Mouse (Mus musculus) C2C12 (cell line): Measurements from ENCODE around the gene Aifm2. TPM values are rescaled to one million over a fixed set of nuclear protein-coding genes. Genes with fewer than 3 reads are reported as not detected.

ENCODE experiments used
- H3K27me3 ChIP-seq: one replicate; pipeline ENCODE4 v1.6.1; 2011; ENCODE audit not compliant: control insufficient read depth, insufficient read depth, insufficient read length
- H3K36me3 ChIP-seq: one replicate; pipeline ENCODE4 v1.6.1; 2011; ENCODE audit not compliant: control insufficient read depth, insufficient read depth
- H3K4me3 ChIP-seq: one replicate; pipeline ENCODE4 v1.5.1; 2011; ENCODE audit warnings: mild to moderate bottlenecking, control low read depth; ENCODE audit not compliant: poor library complexity, insufficient read depth, severe bottlenecking
- H3K79me2 ChIP-seq: one replicate; pipeline ENCODE4 v1.6.1; 2011; ENCODE audit not compliant: control insufficient read depth, insufficient read depth
- H3K79me3 ChIP-seq: one replicate; pipeline ENCODE4 v1.6.1; 2011; ENCODE audit warnings: low read depth, control low read depth
- H3ac ChIP-seq: one replicate; pipeline ENCODE3; 2011; ENCODE audit warnings: low read depth; ENCODE audit not compliant: control insufficient read depth, insufficient read length
- CEBPB ChIP-seq: IDR thresholded peaks from one replicate; pipeline ENCODE4 v1.6.1; 2011; ENCODE audit warnings: low read depth, mild to moderate bottlenecking, control low read depth, moderate library complexity
- CTCF ChIP-seq: IDR thresholded peaks from one replicate; pipeline ENCODE4 v1.5.1; 2011; ENCODE audit not compliant: control insufficient read depth, insufficient read depth, insufficient read length
- FOSL1 ChIP-seq: IDR thresholded peaks from one replicate; pipeline ENCODE4 v1.8.0; 2011; ENCODE audit warnings: mild to moderate bottlenecking, low read length; ENCODE audit not compliant: poor library complexity, insufficient read depth, severe bottlenecking
- MAX ChIP-seq: IDR thresholded peaks from one replicate; pipeline ENCODE4 v1.6.1; 2011; ENCODE audit warnings: mild to moderate bottlenecking, control low read depth
- MYOD1 ChIP-seq: IDR thresholded peaks from one replicate; pipeline ENCODE4 v1.6.1; 2011; ENCODE audit warnings: low read depth; ENCODE audit not compliant: control insufficient read depth, insufficient read length
- MYOG ChIP-seq: IDR thresholded peaks from one replicate; pipeline ENCODE4 v1.6.1; 2011; ENCODE audit not compliant: control insufficient read depth, insufficient read length; ENCODE audit errors: extremely low read depth
- USF1 ChIP-seq: IDR thresholded peaks from one replicate; pipeline ENCODE4 v1.6.1; 2011; ENCODE audit warnings: low read depth, mild to moderate bottlenecking, control low read depth, moderate library complexity
- polyA plus RNA-seq: library from polyadenylated mRNA; unstranded; fragments of >200 nt; fragmentation: generic; extraction: Trizol; gene quantifications from one replicate; pipeline ENCODE4 v1.2.1, GENCODE M21; 2012; ENCODE audit warnings: missing spikeins

Gene Aifm2
- polyA plus RNA-seq, 1 experiment, result 12.4 TPM

GRCm38 (mm10) chr10:61679545-61679944 is 35.5 kb upstream of the Aifm2 start:
- Histone ChIP-seq H3ac (peak overlapping the region; percentile 67), H3K4me3 (peak overlapping the region; percentile 99), H3K36me3 (peaks cover 43% of the 10 kb centered on the region), H3K27me3 (no peaks in the 10 kb centered on the region), H3K79me3 (peaks cover 42% of the 10 kb centered on the region), H3K79me2 (peaks cover 46% of the 10 kb centered on the region)
- no peak for TF ChIP-seq MYOD1
- TF ChIP-seq USF1, result no peak
- TF ChIP-seq MYOG, result no peak
- TF ChIP-seq CTCF, result no peak
- no peak for TF ChIP-seq MAX
- TF ChIP-seq CEBPB, result no peak
- TF ChIP-seq FOSL1, result no peak

GRCm38 (mm10) chr10:61680015-61680913 is 34.8 kb upstream of the Aifm2 start, which contains the start of gene Sar1a:
Gene Sar1a, plus strand, starts transcription at chr10:61680299.
- peak within 1 kb of the TSS; percentile 96 for H3ac ChIP-seq
- no peaks in the 10 kb centered on the region for H3K27me3 ChIP-seq
- H3K79me3 ChIP-seq, result peaks cover 49% of the 10 kb centered on the region
- H3K36me3 ChIP-seq, result peaks cover 43% of the 10 kb centered on the region
- peak within 1 kb of the TSS; percentile 99 for H3K4me3 ChIP-seq
- peaks cover 53% of the 10 kb centered on the region for H3K79me2 ChIP-seq
- TF ChIP-seq USF1 (peak; percentile 51), CEBPB (no peak), CTCF (no peak), MAX (peak; percentile 64)

- no peak overlapping the region for H3K4me3 ChIP-seq
- no peak for TF ChIP-seq CEBPB
- TF ChIP-seq CTCF, result no peak
- TF ChIP-seq USF1, result no peak
- H3K27me3 ChIP-seq, result no peaks in the 10 kb centered on the region
- peaks cover 34% of the 10 kb centered on the region for H3K79me2 ChIP-seq
- peaks cover 93% of the 10 kb centered on the region for H3K36me3 ChIP-seq
- H3ac ChIP-seq, result no peak overlapping the region
- H3K79me3 ChIP-seq, result peaks cover 16% of the 10 kb centered on the region
These were observed 25.7 kb upstream of the Aifm2 start for GRCm38 (mm10) chr10:61689405-61689804.

GRCm38 (mm10) chr10:61693563-61693962 is 21.5 kb upstream of the Aifm2 start:
- TF ChIP-seq FOSL1, result no peak
- no peak for TF ChIP-seq MYOG
- TF ChIP-seq MYOD1, result no peak
- TF ChIP-seq MAX, result no peak
- no peak for TF ChIP-seq CEBPB
- no peak for TF ChIP-seq USF1
- no peak for TF ChIP-seq CTCF
- Histone ChIP-seq H3ac (no peak overlapping the region), H3K27me3 (no peaks in the 10 kb centered on the region), H3K4me3 (no peak overlapping the region), H3K36me3 (peaks cover 52% of the 10 kb centered on the region), H3K79me2 (peaks cover 18% of the 10 kb centered on the region), H3K79me3 (peaks cover 3% of the 10 kb centered on the region)

GRCm38 (mm10) chr10:61694870-61695670 is 20.0 kb upstream of the Aifm2 start, which contains the start of gene Tysnd1:
Gene Tysnd1, plus strand, starts transcription at chr10:61695514.
- peaks cover 2% of the 10 kb centered on the region for H3K79me3 ChIP-seq
- H3K27me3 ChIP-seq, result no peaks in the 10 kb centered on the region
- H3ac ChIP-seq, result peak within 1 kb of the TSS; percentile 77
- H3K79me2 ChIP-seq, result peaks cover 13% of the 10 kb centered on the region
- peak within 1 kb of the TSS; percentile 45 for H3K4me3 ChIP-seq
- H3K36me3 ChIP-seq, result peaks cover 38% of the 10 kb centered on the region
- no peak for TF ChIP-seq CTCF
- no peak for TF ChIP-seq CEBPB
- no peak for TF ChIP-seq MYOG
